Mouse (Mus musculus) cerebellum, adult 11-12 months (tissue): Measurements from ENCODE around the gene Gbgt1.

Experiments used
- DNase-seq: peaks from one replicate; pipeline ENCODE4 v3.0.0; 2022

The Gbgt1 gene

GRCm38 (mm10) chr2:28532938-28533771 lies 36.5 kb downstream of the Gbgt1 start:
- DNase-seq: peak; percentile 90

DNA sequence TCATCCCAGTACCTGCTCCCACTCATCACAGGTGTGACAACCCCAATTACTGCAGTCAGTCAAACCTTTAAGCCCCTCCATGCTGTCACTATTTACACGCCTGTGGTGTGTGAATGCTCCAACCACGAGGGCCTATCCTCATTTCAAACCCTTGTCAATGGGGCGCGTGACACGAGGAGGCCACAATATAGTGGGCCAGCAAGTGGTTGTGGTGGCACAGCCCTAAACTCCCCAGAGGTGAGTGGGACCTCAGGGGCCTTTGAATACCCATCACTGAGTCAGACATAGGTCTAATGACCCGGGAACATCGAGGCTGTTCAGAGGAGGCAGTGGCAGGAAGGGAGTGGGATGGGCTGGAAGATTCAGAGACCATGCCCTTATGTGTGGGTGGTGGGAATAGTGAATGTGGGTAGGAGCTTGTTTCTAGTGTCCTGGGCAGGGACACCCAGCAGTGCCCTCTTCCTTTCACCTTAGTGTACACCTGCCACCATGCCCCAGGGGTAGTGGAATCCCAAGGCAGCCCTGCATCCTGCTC lies 37.3 kb downstream of the Gbgt1 start:
- peak; percentile 72 for DNase-seq

- DNase-seq: no peak
Measured at GRCm38 (mm10) chr2:28534436-28535262, 38.0 kb downstream of the Gbgt1 start.

GRCm38 (mm10) chr2:28535263-28535540 lies 38.5 kb downstream of the Gbgt1 start:
- DNase-seq: peak; percentile 89

- DNase-seq: peak; percentile 89
Measured at GRCm38 (mm10) chr2:28535650-28536049, 39.0 kb downstream of the Gbgt1 start.

DNA sequence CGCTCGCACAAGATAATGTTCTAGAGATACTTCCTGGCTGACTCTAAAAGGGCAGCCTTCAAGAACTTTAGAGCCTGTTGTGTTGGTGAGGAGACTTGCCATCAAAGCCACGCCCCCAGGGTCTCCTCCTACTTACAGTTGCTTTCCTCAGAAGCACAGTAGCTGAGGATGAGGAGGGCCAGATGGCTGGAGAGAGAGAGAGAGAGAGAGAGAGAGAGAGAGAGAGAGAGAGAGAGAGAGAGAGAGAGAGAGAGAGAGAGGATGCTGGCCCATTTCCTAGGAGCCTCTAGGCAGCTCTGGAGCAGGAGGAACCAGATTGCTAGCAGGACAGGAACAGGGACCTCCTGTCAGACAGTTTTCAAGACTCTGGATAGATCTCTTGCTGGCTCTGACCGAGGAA lies 39.5 kb downstream of the Gbgt1 start:
- DNase-seq: peak; percentile 67

- DNase-seq: peak; percentile 68
Measured at GRCm38 (mm10) chr2:28536766-28537633, 40.3 kb downstream of the Gbgt1 start.

DNA sequence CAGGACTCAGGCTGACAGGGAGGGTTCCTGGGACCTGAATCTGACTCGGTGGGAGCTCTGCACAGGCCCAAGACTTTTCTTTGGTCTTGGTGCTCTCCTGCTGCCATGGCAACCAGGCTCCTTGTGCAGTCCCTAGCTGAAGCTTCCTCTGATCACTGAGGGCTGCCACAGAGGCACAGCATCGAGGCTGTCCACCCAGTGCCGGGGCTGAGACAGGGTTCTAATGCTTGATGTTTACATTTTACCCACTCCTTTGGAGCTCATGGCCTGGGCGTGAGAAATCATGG lies 40.9 kb downstream of the Gbgt1 start:
- peak; percentile 52 for DNase-seq

- DNase-seq: peak; percentile 59
Measured at GRCm38 (mm10) chr2:28537995-28538816, 41.5 kb downstream of the Gbgt1 start.

GRCm38 (mm10) chr2:28538817-28539128 lies 42.1 kb downstream of the Gbgt1 start:
- peak; percentile 68 for DNase-seq

GRCm38 (mm10) chr2:28539206-28539605 lies 42.5 kb downstream of the Gbgt1 start:
- peak; percentile 77 for DNase-seq

GRCm38 (mm10) chr2:28539949-28540348 lies 43.3 kb downstream of the Gbgt1 start:
- peak; percentile 27 for DNase-seq

- no peak for DNase-seq
Measured at GRCm38 (mm10) chr2:28540587-28541227, 44.0 kb downstream of the Gbgt1 start.

DNA sequence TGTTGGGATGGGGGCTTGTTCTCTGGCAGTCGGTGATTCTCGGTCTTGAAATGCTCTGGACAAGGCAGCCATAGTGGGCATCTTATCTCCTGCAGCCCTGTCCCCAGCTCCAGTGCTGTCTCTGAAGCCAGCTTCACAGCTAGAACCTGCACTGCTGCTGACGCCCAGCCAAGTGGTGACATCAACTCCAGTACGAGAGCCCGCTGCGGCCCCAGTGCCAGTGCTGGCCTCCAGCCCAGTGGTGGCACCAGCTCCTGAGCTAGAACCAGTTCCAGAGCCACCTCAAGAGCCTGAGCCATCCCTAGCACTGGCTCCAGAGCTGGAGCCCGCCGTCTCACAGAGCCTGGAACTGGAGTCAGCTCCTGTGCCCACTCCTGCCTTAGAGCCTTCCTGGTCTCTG lies 47.2 kb downstream of the Gbgt1 start:
- peak; percentile 94 for DNase-seq

- peak; percentile 86 for DNase-seq
Measured at GRCm38 (mm10) chr2:28545976-28546375, 49.3 kb downstream of the Gbgt1 start.

DNA sequence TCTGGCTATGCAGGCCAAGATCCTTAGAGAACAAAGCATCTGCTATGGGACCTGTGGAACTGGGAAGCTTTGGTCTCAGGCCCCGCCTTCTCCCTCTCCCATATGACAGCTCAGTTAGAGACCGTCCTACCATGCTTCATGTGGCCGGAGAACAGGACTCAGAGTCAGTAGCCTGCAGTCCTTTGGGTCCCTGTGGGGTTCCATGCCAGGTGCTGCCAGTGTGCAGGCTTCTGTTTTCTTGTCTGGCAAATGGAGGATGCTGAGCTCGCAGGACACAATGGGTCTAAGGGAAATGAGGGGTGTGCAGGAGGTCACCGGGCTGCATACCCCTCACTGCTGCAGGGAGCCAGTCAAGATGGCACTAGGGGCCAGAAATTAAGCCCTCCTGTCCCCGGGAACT lies 49.9 kb downstream of the Gbgt1 start:
- DNase-seq: peak; percentile 57

DNA sequence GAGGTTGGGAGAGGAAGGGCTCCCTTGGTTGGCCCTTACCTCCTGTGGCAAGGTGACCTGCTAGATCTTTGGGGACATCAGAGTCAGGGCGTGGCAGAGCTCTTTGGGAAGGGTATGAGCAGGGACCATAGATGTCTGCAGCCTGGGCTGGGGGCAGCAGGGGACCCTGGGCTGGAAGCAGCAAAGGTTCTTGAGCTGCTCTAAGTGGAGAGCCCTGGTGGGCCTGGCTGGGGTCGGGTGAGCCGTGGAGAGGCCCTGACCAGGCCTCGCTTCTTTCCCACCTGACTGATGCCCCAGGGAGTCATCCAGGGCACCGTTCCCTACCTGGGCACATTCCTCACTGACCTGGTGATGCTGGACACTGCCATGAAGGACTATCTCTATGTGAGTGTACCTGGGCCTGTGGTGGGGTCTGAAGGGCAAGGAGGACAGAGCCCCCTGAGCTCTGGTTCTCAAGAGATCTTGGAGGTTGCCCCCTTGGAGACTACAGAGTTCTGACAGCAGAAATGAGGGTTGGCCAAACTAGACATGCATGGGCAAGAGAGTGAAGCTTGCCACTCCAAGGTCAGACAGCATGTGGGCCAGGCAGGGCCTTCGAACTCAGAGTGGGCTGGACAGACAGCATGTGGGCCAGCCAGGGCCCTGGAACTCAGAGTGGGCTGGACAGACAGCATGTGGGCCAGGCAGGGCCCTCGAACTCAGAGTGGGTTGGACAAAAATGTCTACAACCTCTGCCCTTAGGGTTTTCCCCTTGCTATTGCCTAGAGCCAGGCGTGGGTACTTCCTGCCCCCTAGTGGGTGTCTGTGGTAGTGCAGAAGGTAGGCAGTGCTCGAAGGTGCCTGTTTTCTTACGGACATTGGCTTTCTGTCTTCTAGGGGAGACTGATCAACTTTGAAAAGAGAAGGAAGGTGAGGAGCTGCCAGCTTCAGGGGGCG lies 50.8 kb downstream of the Gbgt1 start:
- DNase-seq: peak; percentile 78

- peak; percentile 59 for DNase-seq
Measured at GRCm38 (mm10) chr2:28549157-28549556, 52.5 kb downstream of the Gbgt1 start.

DNA sequence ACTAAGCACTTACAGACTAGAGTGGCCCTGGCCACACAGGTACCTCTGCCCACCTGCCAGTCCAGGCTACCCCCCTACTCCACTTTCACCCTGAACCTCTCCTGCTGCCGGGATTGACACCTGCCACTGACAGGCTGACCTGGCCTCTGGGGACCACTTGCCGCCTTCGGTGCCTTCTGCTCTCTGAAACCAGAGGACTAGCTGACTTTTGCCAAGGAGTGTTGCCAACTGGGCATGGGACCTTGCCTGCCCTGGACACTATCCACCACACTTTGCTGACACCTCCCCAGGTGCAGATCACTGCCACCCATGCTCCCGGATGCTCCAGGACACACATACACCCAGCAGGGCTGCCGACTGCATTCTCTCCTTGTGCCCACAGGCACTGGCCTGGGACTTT lies 55.6 kb downstream of the Gbgt1 start:
- DNase-seq: peak; percentile 49
